In the genomic region with DNA sequence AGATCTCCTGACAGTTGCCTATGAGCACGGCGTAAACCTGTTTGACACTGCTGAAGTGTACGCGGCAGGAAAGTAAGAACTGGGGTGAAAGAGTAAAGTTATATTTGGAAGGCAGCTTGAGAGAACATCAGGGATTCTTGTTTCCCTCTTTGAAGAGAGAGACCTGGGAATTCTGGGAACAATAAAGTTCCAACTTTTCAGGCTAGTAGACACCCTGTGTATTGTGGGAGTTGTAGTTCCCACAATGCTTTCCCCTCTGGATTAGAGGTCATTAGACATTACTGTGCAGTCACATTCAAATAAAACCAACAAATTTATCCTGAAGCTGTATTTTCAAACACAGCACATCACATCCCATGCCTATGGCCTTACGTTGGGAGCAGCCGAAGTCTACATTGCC, we compare ENCODE assay signal across 24 mouse cellular contexts. TPM values are rescaled to one million over a fixed set of nuclear protein-coding genes. Genes with fewer than 3 reads are reported as not detected.
"Had no signal": no experiment of that assay in that cellular context is flagged by ENCODE, and none has a peak within 500 bp of the region (broad histone marks: within the 10 kb centered on the region; RNA-seq: fewer than 3 reads in every experiment).

No protein-coding gene starts in this region.

- H3K27ac ChIP-seq: intestine, embryonic 15.5 days; kidney, embryonic 15.5 days; layer of hippocampus, adult 2 months; limb, embryonic 10.5 days; limb, embryonic 13.5 days; liver, embryonic 13.5 days; lung, embryonic 15.5 days; midbrain, embryonic 12.5 days; neural tube, embryonic 12.5 days; neural tube, embryonic 15.5 days; stomach, embryonic 15.5 days had no signal

- H3K36me3 ChIP-seq: intestine, embryonic 15.5 days; kidney, embryonic 15.5 days; limb, embryonic 10.5 days; limb, embryonic 13.5 days; liver, embryonic 13.5 days; lung, embryonic 15.5 days; midbrain, embryonic 12.5 days; neural tube, embryonic 12.5 days; neural tube, embryonic 15.5 days; stomach, embryonic 15.5 days had no signal

- H3K9ac ChIP-seq: intestine, embryonic 15.5 days; kidney, embryonic 15.5 days; limb, embryonic 13.5 days; liver, embryonic 13.5 days; lung, embryonic 15.5 days; midbrain, embryonic 12.5 days; neural tube, embryonic 12.5 days; neural tube, embryonic 15.5 days; stomach, embryonic 15.5 days had no signal

- DNase-seq: kidney, adult 11 months; kidney, adult 8-10 months; kidney, postnatal 25 days; layer of hippocampus, adult 9-11 months; liver, embryonic 13.5 days; lung, postnatal 10 days; lung, postnatal 36 days; retina, postnatal 1 day; right cerebral cortex, postnatal 25 days; spleen, adult 18-20 months; thymus, adult 2 months; thymus, postnatal 14 days; thymus, postnatal 4 days had no signal

- H3K9me3 ChIP-seq: intestine, embryonic 15.5 days; kidney, embryonic 15.5 days; limb, embryonic 10.5 days; limb, embryonic 13.5 days; liver, embryonic 13.5 days; lung, embryonic 15.5 days; midbrain, embryonic 12.5 days; neural tube, embryonic 12.5 days; neural tube, embryonic 15.5 days; stomach, embryonic 15.5 days had no signal

- H3K4me3 ChIP-seq: intestine, embryonic 15.5 days; kidney, embryonic 15.5 days; layer of hippocampus, adult 2 months; liver, embryonic 13.5 days; lung, embryonic 15.5 days; midbrain, embryonic 12.5 days; neural tube, embryonic 12.5 days; neural tube, embryonic 15.5 days; stomach, embryonic 15.5 days had no signal

- ATAC-seq: intestine, embryonic 15.5 days had no signal

- H3K4me2 ChIP-seq: intestine, embryonic 15.5 days; kidney, embryonic 15.5 days; limb, embryonic 13.5 days; liver, embryonic 13.5 days; lung, embryonic 15.5 days; midbrain, embryonic 12.5 days; neural tube, embryonic 12.5 days; neural tube, embryonic 15.5 days; stomach, embryonic 15.5 days had no signal

RNA-seq across cellular contexts. Expression of a gene that starts 2.5 kb away (rescaled TPM):
- total RNA-seq: megakaryocyte-erythroid progenitor cell, adult 5-6 weeks had no signal
